Mouse (Mus musculus): ENCODE measurements around the gene Rapgef1. TPM values are rescaled to one million over a fixed set of nuclear protein-coding genes. Genes with fewer than 3 reads are reported as not detected.

Gene Rapgef1
- total and polyA plus RNA-seq, 3 experiments = 86.5 to 185 (median 170) TPM

DNA sequence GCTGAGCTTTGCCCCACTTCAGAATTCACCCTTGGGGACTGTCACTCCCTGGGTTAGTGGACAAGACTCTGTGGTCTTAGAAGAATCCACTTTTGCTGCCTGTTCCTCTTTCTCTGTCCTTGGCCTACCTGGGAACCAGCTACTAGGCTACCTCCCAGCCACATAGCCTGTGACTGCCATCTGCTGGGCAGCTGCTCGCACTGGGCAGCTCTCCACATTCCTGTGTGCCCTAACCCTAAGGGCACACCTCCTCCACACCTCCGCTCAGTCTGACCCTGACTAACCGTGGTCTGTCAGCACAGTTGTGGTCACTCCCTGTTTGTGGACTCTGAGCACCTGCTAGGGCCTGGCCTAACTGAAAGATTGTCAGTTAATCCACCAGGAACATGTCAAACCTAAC is 112.0 kb downstream of the Rapgef1 start (continued):
- TF ChIP-seq UBTF (IDR thresholded peaks at IDR 0.05; ENCODE audit: low read depth, low read length) = no peak
- TF ChIP-seq USF1 (IDR thresholded peaks at IDR 0.05; ENCODE audit: low read depth, low read length) = no peak
- TF ChIP-seq EP300 (IDR thresholded peaks at IDR 0.05; ENCODE audit: low read length) = no peak
- TF ChIP-seq TBP (conservative IDR thresholded peaks at IDR 0.05; ENCODE audit: low read depth, low read length) = no peak
- TF ChIP-seq BHLHE40 (IDR thresholded peaks at IDR 0.05; ENCODE audit: low read depth, low read length) = no peak
- TF ChIP-seq ZC3H11A (IDR thresholded peaks at IDR 0.05; ENCODE audit: low read depth, low read length) = peak; percentile 3; the same call in 1 of the 2 replicates

DNA sequence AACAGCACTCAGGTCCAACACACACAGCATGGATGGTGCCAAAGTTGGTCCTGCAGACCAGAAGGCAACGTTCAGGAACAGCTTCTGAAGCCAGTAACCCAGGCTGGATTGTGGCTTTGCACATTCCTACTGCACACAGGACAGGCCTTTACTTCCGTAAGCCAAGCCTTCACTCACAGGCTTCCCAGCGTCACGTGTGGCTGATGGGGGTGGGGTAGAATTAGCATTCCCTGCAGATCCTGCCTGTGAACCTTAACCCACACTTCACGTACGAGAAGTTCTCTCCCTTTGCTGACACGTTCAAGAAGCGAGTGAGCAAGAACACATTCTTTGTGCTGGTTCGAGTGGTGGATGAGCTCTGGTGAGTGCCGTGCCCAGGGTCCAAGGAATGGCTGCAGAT is 113.0 kb downstream of the Rapgef1 start:
- H3K4me3 ChIP-seq (replicated peaks in 1 of 3; ENCODE audit: low read depth in 2 of 3, low read length in 2 of 3, poor library complexity in 1 of 3) = no peak overlapping the region
- H3K36me3 ChIP-seq (replicated peaks in 1 of 2; ENCODE audit: control insufficient read depth in 1 of 2, insufficient read depth in 1 of 2, low read length in 1 of 2) = peaks cover 94 to 98% of the 10 kb centered on the region in 2 experiments
- H3K4me2 ChIP-seq (ENCODE audit: insufficient read depth, low read depth, poor library complexity, severe bottlenecking) = no peak overlapping the region
- peaks cover 3 to 32% of the 10 kb centered on the region in 2 experiments; a peak in 3 of 4 replicates for H3K4me1 ChIP-seq (ENCODE audit: control insufficient read depth in 1 of 2, insufficient read depth in 2 of 2)
- no peak overlapping the region for H3K9ac ChIP-seq (ENCODE audit: insufficient read depth, low read depth)
- no peaks in the 10 kb centered on the region for H3K9me3 ChIP-seq (replicated peaks; ENCODE audit: low read length)
- H3K27me3 ChIP-seq (replicated peaks) = no peaks in the 10 kb centered on the region
- no peak for DNase-seq (ENCODE audit: extremely low read depth)
- in situ Hi-C loops (cut with MboI; ENCODE audit: low pct_ligation_motif_present, low pct_unique_long_range_greater_than_20kb, low sequenced_read_pairs) (no loop called here), dilution Hi-C loops (cut with MboI; ENCODE audit: extremely low pct_ligation_motif_present, extremely low pct_unique_long_range_greater_than_20kb, low sequenced_read_pairs) (no loop called here)
- no peak overlapping the region for H3K27ac ChIP-seq (ENCODE audit: insufficient read depth, low read depth)
- H3K79me2 ChIP-seq (replicated peaks; ENCODE audit: control insufficient read depth, extremely low read depth, insufficient read depth, poor library complexity, severe bottlenecking) = no peaks in the 10 kb centered on the region
- TF ChIP-seq MXI1 (IDR thresholded peaks at IDR 0.05; ENCODE audit: low read depth, low read length) = no peak
- TF ChIP-seq CHD2 (IDR thresholded peaks at IDR 0.05; ENCODE audit: low read length) = no peak

DNA sequence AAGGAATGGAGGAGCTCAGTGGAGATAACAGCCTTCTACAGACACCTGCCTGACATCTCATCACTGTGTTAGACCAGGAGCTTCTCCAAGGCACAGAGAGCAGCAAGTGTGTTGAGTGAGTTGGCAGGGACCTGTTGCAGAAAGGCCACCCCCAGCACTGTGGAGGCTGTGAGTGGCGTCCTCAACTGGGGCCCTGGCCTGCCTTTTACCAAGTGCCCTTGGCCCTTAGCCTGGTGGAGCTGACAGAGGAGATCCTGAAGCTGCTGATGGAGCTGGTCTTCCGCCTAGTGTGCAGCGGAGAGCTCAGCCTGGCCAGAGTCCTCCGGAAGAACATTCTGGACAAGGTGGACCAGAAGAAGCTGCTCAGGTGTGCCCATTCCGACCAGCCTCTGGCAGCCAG is 113.8 kb downstream of the Rapgef1 start:
- Histone ChIP-seq H3K27me3 (replicated peaks) (no peaks in the 10 kb centered on the region), H3K4me3 (replicated peaks in 1 of 3; ENCODE audit: low read depth in 2 of 3, low read length in 2 of 3, poor library complexity in 1 of 3) (no peak overlapping the region), H3K4me2 (ENCODE audit: insufficient read depth, low read depth, poor library complexity, severe bottlenecking) (no peak overlapping the region), H3K79me2 (replicated peaks; ENCODE audit: control insufficient read depth, extremely low read depth, insufficient read depth, poor library complexity, severe bottlenecking) (no peaks in the 10 kb centered on the region), H3K9ac (ENCODE audit: insufficient read depth, low read depth) (no peak overlapping the region), H3K36me3 (replicated peaks in 1 of 2; ENCODE audit: control insufficient read depth in 1 of 2, insufficient read depth in 1 of 2, low read length in 1 of 2) (peaks cover 94 to 98% of the 10 kb centered on the region in 2 experiments), H3K9me3 (replicated peaks; ENCODE audit: low read length) (no peaks in the 10 kb centered on the region), H3K27ac (ENCODE audit: insufficient read depth, low read depth) (no peak overlapping the region), H3K4me1 (ENCODE audit: control insufficient read depth in 1 of 2, insufficient read depth in 2 of 2) (peaks cover 3 to 33% of the 10 kb centered on the region in 2 experiments; a peak in 3 of 4 replicates)
- dilution Hi-C loops (cut with MboI; ENCODE audit: extremely low pct_ligation_motif_present, extremely low pct_unique_long_range_greater_than_20kb, low sequenced_read_pairs) (no loop called here), in situ Hi-C loops (cut with MboI; ENCODE audit: low pct_ligation_motif_present, low pct_unique_long_range_greater_than_20kb, low sequenced_read_pairs) (no loop called here)
- TF ChIP-seq UBTF (IDR thresholded peaks at IDR 0.05; ENCODE audit: low read depth, low read length) (no peak), NRF1 (IDR thresholded peaks at IDR 0.05; ENCODE audit: low read depth, low read length) (no peak), ZC3H11A (IDR thresholded peaks at IDR 0.05; ENCODE audit: low read depth, low read length) (no peak), IRF4 (IDR thresholded peaks at IDR 0.05; ENCODE audit: low read depth, low read length) (no peak), ZKSCAN1 (IDR thresholded peaks at IDR 0.05; ENCODE audit: borderline replicate concordance, low read depth, low read length) (no peak), ZMIZ1 (IDR thresholded peaks at IDR 0.05; ENCODE audit: low read depth, low read length) (no peak), BHLHE40 (IDR thresholded peaks at IDR 0.05; ENCODE audit: low read depth, low read length) (no peak), SIN3A (IDR thresholded peaks at IDR 0.05; ENCODE audit: low read length) (no peak), RCOR1 (conservative IDR thresholded peaks at IDR 0.05; ENCODE audit: low read depth, low read length) (no peak)
- DNase-seq (ENCODE audit: extremely low read depth) = no peak

All from CH12.LX (cell line).